Mouse (Mus musculus) E14TG2a.4 (cell line): Measurements from ENCODE around the gene Scgb1a1.

Experiments
- CTCF ChIP-seq: conservative IDR thresholded peaks from 2 replicates; pipeline ENCODE4 v1.5.1; 2014; ENCODE audit warnings: low read length
- NANOG ChIP-seq: IDR thresholded peaks from 2 replicates; pipeline ENCODE4 v1.6.1; 2014; ENCODE audit warnings: borderline replicate concordance, low read length, mixed read lengths
- POU5F1 ChIP-seq: IDR thresholded peaks from 2 replicates; pipeline ENCODE4 v1.6.1; 2014; ENCODE audit warnings: low read length, borderline replicate concordance

GRCm38 (mm10) chr19:9137159-9137558, 49.4 kb upstream of the Scgb1a1 start:
- TF ChIP-seq CTCF, result no peak
- TF ChIP-seq POU5F1, result no peak
- no peak for TF ChIP-seq NANOG
